Mouse (Mus musculus) heart, postnatal 4 days (tissue): ENCODE measurements around the gene Sptan1. TPM values are rescaled to one million over a fixed set of nuclear protein-coding genes. Genes with fewer than 3 reads are reported as not detected.

Experiments used
- microRNA-seq, 2 experiments: library from miRNA; unstranded; fragments of <30 nt; microRNA quantifications; one replicate each; pipeline ENCODE4 v1.2.0; 2021 to 2022
- total RNA-seq, 2 experiments: library from RNA; stranded (reverse); gene quantifications; 2 replicates each; pipeline ENCODE4 v1.2.3; 2021

The Sptan1 gene
- total RNA-seq, 2 experiments from 2014 or later = 370 to 371 TPM

Small RNAs within 50 kb of the gene (microRNA-seq; reads per million reads assigned to microRNA genes)
- gene Mir6997 = 1.0 to 2.8 reads per million in 2 experiments

Other genes starting within 250 kb of the Sptan1 start
- not detected for gene Gm13420, start 213.9 kb upstream of the Sptan1 start, total RNA-seq
- not detected for gene Gm13547, start 206.2 kb upstream of the Sptan1 start, total RNA-seq
- gene Coq4, start 178.1 kb upstream of the Sptan1 start, total RNA-seq = 10 to 100 TPM; 14.6 to 14.7 TPM
- 10 to 100 TPM; 37.5 to 38.6 TPM for gene Trub2, start 177.1 kb upstream of the Sptan1 start, total RNA-seq
- gene Slc27a4, start 162.9 kb upstream of the Sptan1 start, total RNA-seq = 10 to 100 TPM; 22.3 to 23.4 TPM
- gene Urm1, start 145.5 kb upstream of the Sptan1 start, total RNA-seq = 10 to 100 TPM; 37.9 to 40.9 TPM
- gene Cercam, start 96.4 kb upstream of the Sptan1 start, total RNA-seq = 10 to 100 TPM; 13.4 to 13.9 TPM
- gene Odf2, start 76.3 kb upstream of the Sptan1 start, total RNA-seq = 10 to 100 TPM; 44.8 to 52.4 TPM
- 10 to 100 TPM; 25.9 to 26.8 TPM for gene Gle1, start 30.1 kb upstream of the Sptan1 start, total RNA-seq
- 10 to 100 TPM; 15.2 to 15.8 TPM for gene Wdr34, start 83.3 kb downstream of the Sptan1 start, total RNA-seq
- 100 to 1,000 TPM; 174 to 185 TPM for gene Set, start 91.8 kb downstream of the Sptan1 start, total RNA-seq
- gene Pkn3, start 112.1 kb downstream of the Sptan1 start, total RNA-seq = 10 to 100 TPM; 15.3 to 17.9 TPM
- gene Zdhhc12, start 128.1 kb downstream of the Sptan1 start, total RNA-seq = 10 to 100 TPM in 1 of 2 experiments, 1 to 10 TPM in 1; 7.8 to 10.6 TPM
- 10 to 100 TPM; 24.3 to 24.9 TPM for gene Zer1, start 159.0 kb downstream of the Sptan1 start, total RNA-seq
- 10 to 100 TPM; 23.9 to 27.4 TPM for gene Tbc1d13, start 168.2 kb downstream of the Sptan1 start, total RNA-seq
- gene Endog, start 205.9 kb downstream of the Sptan1 start, total RNA-seq = 10 to 100 TPM; 44.4 to 48.9 TPM
- 10 to 100 TPM in 1 of 2 experiments, 1 to 10 TPM in 1; 8.4 to 10.7 TPM for gene Spout1, start 212.9 kb downstream of the Sptan1 start, total RNA-seq
- 10 to 100 TPM; 33.3 to 35.3 TPM for gene Kyat1, start 240.3 kb downstream of the Sptan1 start, total RNA-seq